Mouse (Mus musculus) lung, postnatal 0 days (tissue): ENCODE measurements around the gene Hs3st6. TPM values are rescaled to one million over a fixed set of nuclear protein-coding genes. Genes with fewer than 3 reads are reported as not detected.

ENCODE experiments used
- ATAC-seq: fragments of 200-750 bp; cut with Nextera tagmentation; 2 replicates; pipeline ENCODE4 v1.8.0; 2017; ENCODE audit warnings: moderate library complexity
- DNase-seq: peaks from one replicate; pipeline ENCODE4 v3.0.0-alpha.2; 2016; ENCODE audit warnings: low spot score
- H3K27ac ChIP-seq: fragments of 300-500 bp; sonication (generic); 2 replicates; pipeline ENCODE4 v1.5.1; 2014; ENCODE audit warnings: antibody characterized with exemption, mild to moderate bottlenecking, low read length, mixed read lengths
- H3K27me3 ChIP-seq: fragments of 300-500 bp; sonication (generic); replicated peaks from 2 replicates; pipeline ENCODE4 v1.6.1; 2014; ENCODE audit warnings: low read length, mixed read lengths; ENCODE audit not compliant: insufficient read depth
- H3K36me3 ChIP-seq: fragments of 300-500 bp; sonication (generic); 2 replicates; pipeline ENCODE4 v1.6.1; 2014; ENCODE audit warnings: low read length, mixed read lengths; ENCODE audit not compliant: insufficient read depth
- H3K4me1 ChIP-seq: fragments of 300-500 bp; sonication (generic); 2 replicates; pipeline ENCODE4 v1.6.1; 2014; ENCODE audit warnings: antibody characterized with exemption, low read depth, low read length, mixed read lengths; ENCODE audit not compliant: insufficient read depth
- H3K4me2 ChIP-seq: fragments of 300-500 bp; sonication (generic); replicated peaks from 2 replicates; pipeline ENCODE4 v1.6.1; 2014; ENCODE audit warnings: low read depth, mild to moderate bottlenecking, low read length, moderate library complexity, mixed read lengths
- H3K4me3 ChIP-seq: fragments of 300-500 bp; sonication (generic); 2 replicates; pipeline ENCODE4 v1.5.1; 2014; ENCODE audit warnings: low read depth, low read length
- H3K9ac ChIP-seq: fragments of 300-500 bp; sonication (generic); replicated peaks from 2 replicates; pipeline ENCODE4 v1.6.1; 2014; ENCODE audit warnings: low read depth, mild to moderate bottlenecking
- H3K9me3 ChIP-seq: fragments of 300-500 bp; sonication (generic); 2 replicates; pipeline ENCODE4 v1.6.1; 2016; ENCODE audit warnings: low read length, mixed read lengths
- CTCF ChIP-seq: IDR thresholded peaks from 2 replicates; pipeline ENCODE4 v1.5.1; 2016; ENCODE audit warnings: antibody characterized with exemption, mild to moderate bottlenecking
- EP300 ChIP-seq: IDR thresholded peaks from 2 replicates; pipeline ENCODE4 v1.6.1; 2016; ENCODE audit warnings: antibody characterized with exemption, mild to moderate bottlenecking, control low read depth
- WGBS: fragments of 180-500 bp; shearing (Covaris S2); extraction: QIAGEN DNeasy Blood & Tissue Kit; methylation state at CpG from one replicate; pipeline ENCODE4 v1.1.7; 2014; 5-methylcytosine and 5-hydroxymethylcytosine counted together
- polyA plus RNA-seq: library from polyadenylated mRNA; unstranded; fragments of >200 nt; fragmentation: Nextera tagmentation; extraction: Ambion mirVana; gene quantifications from 2 replicates; pipeline ENCODE4 v1.2.1, GENCODE M21; 2015

Hs3st6 gene
- polyA plus RNA-seq, 1 experiment from 2014 or later, result 2.8 TPM

DNA sequence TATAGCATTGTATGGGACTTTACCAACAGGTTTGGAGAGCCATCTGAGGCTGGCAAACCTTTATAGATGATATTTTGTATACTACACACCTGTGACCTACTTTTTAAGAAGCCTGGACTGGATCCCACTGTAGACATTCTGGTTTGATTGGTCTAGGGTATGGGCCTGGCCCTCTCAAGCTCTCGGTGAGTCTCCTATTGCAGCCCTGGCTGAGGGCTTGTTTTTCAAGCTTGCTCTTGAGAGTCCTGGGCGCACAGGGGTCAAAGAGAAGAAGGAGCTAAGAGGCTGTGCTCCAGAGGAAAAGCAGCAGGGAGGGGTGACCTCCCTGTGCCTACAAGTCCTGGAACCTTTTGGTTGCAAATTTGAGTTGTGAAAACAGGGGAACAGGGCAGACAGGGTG lies 24.3 kb downstream of the Hs3st6 start:
- peaks cover 4% of the 10 kb centered on the region; the same call in 1 of the 2 replicates for H3K9me3 ChIP-seq
- no peaks in the 10 kb centered on the region for H3K36me3 ChIP-seq
- no peak overlapping the region for H3K4me2 ChIP-seq
- H3K4me3 ChIP-seq, result no peak overlapping the region
- no peak overlapping the region for H3K9ac ChIP-seq
- ATAC-seq (peak; percentile 95), DNase-seq (peak; percentile 80)
- TF ChIP-seq EP300 (0 out of 2 replicates have a peak, but pooled peaks have one; percentile 26), CTCF (no peak)
- H3K27me3 ChIP-seq, result no peaks in the 10 kb centered on the region
- 68% methylated on average over 2 of the region's 2 CpGs for WGBS
- H3K4me1 ChIP-seq, result no peaks in the 10 kb centered on the region
- peak overlapping the region; percentile 54; the same call in 1 of the 2 replicates for H3K27ac ChIP-seq

DNA sequence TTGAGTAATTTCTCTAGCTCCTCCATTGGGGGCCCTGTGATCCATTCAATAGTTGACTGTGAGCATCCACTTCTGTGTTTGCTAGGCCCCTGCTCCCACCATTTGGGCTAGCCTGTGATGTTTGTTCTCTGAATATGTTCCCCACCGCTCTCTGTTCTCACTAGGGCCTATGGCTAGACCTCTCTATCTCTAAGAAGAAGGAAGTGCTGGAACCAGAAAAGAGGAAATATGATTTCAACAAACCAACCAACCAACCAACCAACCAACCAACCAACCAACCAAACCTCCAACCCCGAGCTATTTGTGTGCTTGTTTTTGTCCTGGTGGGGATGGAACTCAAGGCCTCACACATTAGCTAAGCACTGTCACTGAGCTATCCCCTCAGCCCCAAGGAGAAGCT lies 28.0 kb downstream of the Hs3st6 start:
- WGBS, result 80% methylated on average over 2 of the region's 2 CpGs
- Histone ChIP-seq H3K4me3 (no peak overlapping the region), H3K9me3 (no peaks in the 10 kb centered on the region), H3K27ac (no peak overlapping the region), H3K36me3 (no peaks in the 10 kb centered on the region), H3K27me3 (no peaks in the 10 kb centered on the region), H3K4me2 (no peak overlapping the region), H3K9ac (no peak overlapping the region), H3K4me1 (no peaks in the 10 kb centered on the region)
- TF ChIP-seq EP300, result no peak
- no peak for TF ChIP-seq CTCF
- DNase-seq, result no peak
- ATAC-seq, result no peak

DNA sequence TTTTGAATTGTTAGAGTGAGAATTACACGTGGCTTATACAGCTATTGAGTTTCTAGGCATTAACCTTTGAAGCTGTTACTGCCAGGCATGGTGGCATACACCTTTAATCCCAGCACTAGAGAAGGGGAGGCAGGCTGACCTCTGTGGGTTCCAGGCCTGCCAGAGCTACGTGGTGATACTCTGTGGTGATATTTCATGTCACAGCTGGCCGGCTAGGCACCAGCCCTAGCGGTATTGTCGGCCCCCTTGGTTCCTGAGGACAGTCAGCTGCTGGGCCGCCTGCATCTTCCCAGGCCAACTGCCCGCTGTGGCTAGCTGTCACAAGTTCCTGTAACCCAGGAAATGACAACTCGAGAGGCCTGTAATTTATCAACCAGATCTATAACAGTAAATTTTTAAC lies 39.4 kb downstream of the Hs3st6 start:
- Histone ChIP-seq H3K9ac (no peak overlapping the region), H3K4me1 (no peaks in the 10 kb centered on the region), H3K27ac (no peak overlapping the region), H3K9me3 (no peaks in the 10 kb centered on the region), H3K27me3 (no peaks in the 10 kb centered on the region; the same call in 1 of the 2 replicates), H3K4me3 (no peak overlapping the region), H3K4me2 (no peak overlapping the region), H3K36me3 (no peaks in the 10 kb centered on the region)
- WGBS, result 35% methylated on average over 8 of the region's 8 CpGs
- DNase-seq (no peak), ATAC-seq (no peak)
- no peak for TF ChIP-seq EP300
- TF ChIP-seq CTCF, result no peak

DNA sequence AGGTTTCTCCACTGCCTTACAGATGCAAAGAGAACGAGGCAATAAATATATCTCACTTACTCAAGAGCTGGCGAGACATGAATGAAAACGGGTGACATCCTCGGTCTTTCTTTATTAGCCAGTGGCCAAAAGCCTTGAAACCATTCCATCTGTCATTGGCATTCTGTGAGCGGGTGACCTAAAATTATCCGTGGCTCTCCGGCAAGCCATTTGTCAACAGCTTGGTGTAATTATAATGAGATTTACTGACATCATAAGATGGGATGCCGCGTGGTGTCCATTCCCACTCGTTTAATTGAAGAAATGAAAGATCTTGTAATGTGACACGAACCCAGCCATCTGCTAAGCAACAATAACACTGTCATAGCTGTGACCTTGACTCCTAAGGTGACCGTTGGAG lies 42.0 kb downstream of the Hs3st6 start:
- no peaks in the 10 kb centered on the region for H3K9me3 ChIP-seq
- no peak overlapping the region for H3K9ac ChIP-seq
- H3K27ac ChIP-seq, result no peak overlapping the region
- DNase-seq (no peak), ATAC-seq (no peak)
- no peaks in the 10 kb centered on the region for H3K36me3 ChIP-seq
- 51% methylated on average over 12 of the region's 12 CpGs for WGBS
- H3K4me1 ChIP-seq, result no peaks in the 10 kb centered on the region
- H3K4me2 ChIP-seq, result no peak overlapping the region
- TF ChIP-seq CTCF, result no peak
- no peak overlapping the region for H3K4me3 ChIP-seq
- no peaks in the 10 kb centered on the region; the same call in 1 of the 2 replicates for H3K27me3 ChIP-seq

DNA sequence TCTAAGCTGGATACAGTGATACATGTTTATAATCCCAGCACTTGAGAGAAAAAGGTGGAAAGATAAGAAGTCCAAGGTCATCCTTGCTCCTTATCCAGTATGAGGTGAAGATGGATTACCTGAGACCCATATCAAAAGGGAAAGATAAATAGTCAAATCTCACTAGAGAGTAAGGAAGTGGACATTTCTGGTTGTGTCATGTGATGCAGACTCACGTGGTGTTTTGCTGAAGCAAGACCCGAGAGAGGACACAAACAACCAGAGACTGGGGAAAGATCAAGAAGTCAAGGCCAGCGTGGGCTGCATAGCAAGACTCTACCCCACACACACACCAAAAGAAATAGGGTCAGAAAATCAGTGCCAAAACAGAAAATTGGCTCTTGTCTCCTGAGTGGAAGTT lies 44.2 kb downstream of the Hs3st6 start:
- ATAC-seq (no peak), DNase-seq (no peak)
- TF ChIP-seq EP300, result no peak
- no peak for TF ChIP-seq CTCF
- no peaks in the 10 kb centered on the region for H3K9me3 ChIP-seq
- H3K27ac ChIP-seq, result no peak overlapping the region
- no peaks in the 10 kb centered on the region for H3K4me1 ChIP-seq
- H3K4me3 ChIP-seq, result no peak overlapping the region
- H3K9ac ChIP-seq, result no peak overlapping the region
- H3K27me3 ChIP-seq, result no peaks in the 10 kb centered on the region; the same call in 1 of the 2 replicates
- no peak overlapping the region for H3K4me2 ChIP-seq
- 44% methylated on average over 3 of the region's 3 CpGs for WGBS
- H3K36me3 ChIP-seq, result no peaks in the 10 kb centered on the region

DNA sequence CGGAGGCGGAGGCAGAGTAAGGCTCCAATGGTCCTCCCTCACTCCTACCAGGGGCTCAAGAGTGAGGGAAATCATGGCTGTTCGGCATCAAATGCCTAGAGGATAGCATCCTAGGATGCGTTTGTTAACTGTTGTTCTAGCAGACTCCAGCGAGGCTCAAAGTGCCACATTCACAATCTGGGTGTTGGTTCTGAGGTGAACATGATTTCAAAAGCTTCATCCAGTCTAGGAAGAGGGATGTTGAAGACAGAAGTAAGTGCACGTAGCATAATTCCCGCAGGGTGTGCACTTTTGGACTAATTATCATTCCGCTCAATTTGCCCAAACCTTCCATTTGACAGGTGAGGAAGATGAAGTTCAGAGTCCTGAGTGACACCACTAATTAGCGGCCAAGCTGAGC lies 45.4 kb downstream of the Hs3st6 start:
- Histone ChIP-seq H3K36me3 (no peaks in the 10 kb centered on the region), H3K27ac (no peak overlapping the region), H3K4me2 (no peak overlapping the region), H3K4me1 (no peaks in the 10 kb centered on the region), H3K27me3 (no peaks in the 10 kb centered on the region), H3K9me3 (no peaks in the 10 kb centered on the region), H3K9ac (no peak overlapping the region), H3K4me3 (no peak overlapping the region)
- TF ChIP-seq EP300 (no peak), CTCF (no peak)
- WGBS, result 61% methylated on average over 9 of the region's 9 CpGs
- DNase-seq (no peak), ATAC-seq (no peak)

DNA sequence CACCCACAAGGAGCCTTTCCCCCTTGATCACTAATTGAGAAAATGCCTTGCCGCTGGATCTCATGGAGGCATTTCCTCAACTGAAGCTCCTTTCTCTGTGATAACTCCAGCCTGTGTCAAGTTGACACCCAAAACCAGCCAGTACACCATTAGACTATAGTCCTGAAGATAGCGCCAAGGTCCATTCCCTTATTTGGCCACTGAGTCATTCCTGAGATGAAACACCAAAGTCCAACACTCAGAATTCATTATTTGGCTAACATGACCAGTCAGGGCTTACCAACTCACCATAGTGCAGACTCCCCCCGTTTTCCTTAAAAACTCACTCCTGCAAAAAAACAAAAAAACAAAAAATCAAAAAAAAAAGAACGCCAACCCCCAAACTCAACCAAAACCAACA lies 46.7 kb downstream of the Hs3st6 start:
- no peak for ATAC-seq
- Histone ChIP-seq H3K27me3 (peaks cover 9% of the 10 kb centered on the region; the same call in 1 of the 2 replicates), H3K4me3 (no peak overlapping the region), H3K4me1 (peaks cover 4% of the 10 kb centered on the region; the same call in 1 of the 2 replicates), H3K4me2 (no peak overlapping the region), H3K9me3 (no peaks in the 10 kb centered on the region), H3K9ac (no peak overlapping the region), H3K36me3 (no peaks in the 10 kb centered on the region), H3K27ac (no peak overlapping the region)
- 89% methylated on average over 4 of the region's 4 CpGs for WGBS
- DNase-seq, result no peak
- TF ChIP-seq CTCF (no peak), EP300 (no peak)
